Mouse (Mus musculus): ENCODE results near the gene Antxr1. TPM values are rescaled to one million over a fixed set of nuclear protein-coding genes. Genes with fewer than 3 reads are reported as not detected.
"Not testable (repeated sequence)": the region's sequence is repeated elsewhere in the genome, so short reads cannot be mapped to it uniquely, and the experiment has no call there.

Gene Antxr1
- polyA plus RNA-seq, 1 experiment from 2014 or later, result 29.1 TPM

- no peak overlapping the region for H3K4me2 ChIP-seq (ENCODE audit: low read depth, low read length)
- H3K4me1 ChIP-seq (ENCODE audit: control insufficient read depth, insufficient read depth, low read length), result peaks cover 30% of the 10 kb centered on the region
- H3K9ac ChIP-seq (ENCODE audit: low read depth, low read length), result no peak overlapping the region
- no peak for DNase-seq (ENCODE audit: low spot score)
- H3K27me3 ChIP-seq (replicated peaks; ENCODE audit: control insufficient read depth, insufficient read depth, low read length), result no peaks in the 10 kb centered on the region
- no peaks in the 10 kb centered on the region for H3K9me3 ChIP-seq (ENCODE audit: control insufficient read depth, low read length)
- WGBS, result 24% methylated on average over 4 of the region's 4 CpGs
- ATAC-seq (ENCODE audit: low read depth), result peak; percentile 31; the same call in 1 of the 2 replicates
- peak overlapping the region; percentile 56; the same call in 1 of the 2 replicates for H3K27ac ChIP-seq (replicated peaks; ENCODE audit: low read depth, low read length)
- no peak overlapping the region for H3K4me3 ChIP-seq (ENCODE audit: low read depth, low read length)
- no peaks in the 10 kb centered on the region for H3K36me3 ChIP-seq (ENCODE audit: control insufficient read depth, insufficient read depth, low read length)
These were observed 233.7 kb downstream of the Antxr1 start for GRCm38 (mm10) chr6:87101955-87102353.

GRCm38 (mm10) chr6:87101281-87101954, 234.2 kb downstream of the Antxr1 start:
- Histone ChIP-seq H3K27ac (replicated peaks; ENCODE audit: low read depth, low read length) (0 out of 2 replicates have a peak overlapping the region, but pooled peaks have one; percentile 31), H3K4me1 (ENCODE audit: control insufficient read depth, insufficient read depth, low read length) (peaks cover 30% of the 10 kb centered on the region), H3K9ac (ENCODE audit: low read depth, low read length) (peak overlapping the region; percentile 44; the same call in 1 of the 2 replicates), H3K9me3 (ENCODE audit: control insufficient read depth, low read length) (no peaks in the 10 kb centered on the region), H3K36me3 (ENCODE audit: control insufficient read depth, insufficient read depth, low read length) (no peaks in the 10 kb centered on the region), H3K4me3 (ENCODE audit: low read depth, low read length) (peak overlapping the region; percentile 6; the same call in 1 of the 2 replicates), H3K27me3 (replicated peaks; ENCODE audit: control insufficient read depth, insufficient read depth, low read length) (no peaks in the 10 kb centered on the region), H3K4me2 (ENCODE audit: low read depth, low read length) (peak overlapping the region; percentile 53)
- 9% methylated on average over 12 of the region's 12 CpGs for WGBS
- peak; percentile 92 for DNase-seq (ENCODE audit: low spot score)
- ATAC-seq (ENCODE audit: low read depth), result peak; percentile 66

- ATAC-seq (ENCODE audit: low read depth) (no peak), DNase-seq (ENCODE audit: low spot score) (no peak)
- H3K9ac ChIP-seq (ENCODE audit: low read depth, low read length), result peak overlapping the region; percentile 47; the same call in 1 of the 2 replicates
- no peaks in the 10 kb centered on the region for H3K27me3 ChIP-seq (replicated peaks; ENCODE audit: control insufficient read depth, insufficient read depth, low read length)
- no peaks in the 10 kb centered on the region for H3K9me3 ChIP-seq (ENCODE audit: control insufficient read depth, low read length)
- peaks cover 30% of the 10 kb centered on the region for H3K4me1 ChIP-seq (ENCODE audit: control insufficient read depth, insufficient read depth, low read length)
- H3K4me3 ChIP-seq (ENCODE audit: low read depth, low read length), result no peak overlapping the region
- WGBS, result 84% methylated on average over 9 of the region's 9 CpGs
- peak overlapping the region; percentile 75 for H3K27ac ChIP-seq (replicated peaks; ENCODE audit: low read depth, low read length)
- no peaks in the 10 kb centered on the region for H3K36me3 ChIP-seq (ENCODE audit: control insufficient read depth, insufficient read depth, low read length)
- H3K4me2 ChIP-seq (ENCODE audit: low read depth, low read length), result no peak overlapping the region
These were observed 235.2 kb downstream of the Antxr1 start for GRCm38 (mm10) chr6:87100297-87101020.

GRCm38 (mm10) chr6:87099671-87100296, 235.8 kb downstream of the Antxr1 start:
- no peaks in the 10 kb centered on the region for H3K9me3 ChIP-seq (ENCODE audit: control insufficient read depth, low read length)
- H3K27me3 ChIP-seq (replicated peaks; ENCODE audit: control insufficient read depth, insufficient read depth, low read length), result no peaks in the 10 kb centered on the region
- WGBS, result 35% methylated on average over 7 of the region's 7 CpGs
- ATAC-seq (ENCODE audit: low read depth) (peak; percentile 45; the same call in 1 of the 2 replicates), DNase-seq (ENCODE audit: low spot score) (peak; percentile 92)
- H3K27ac ChIP-seq (replicated peaks; ENCODE audit: low read depth, low read length), result peak overlapping the region; percentile 75
- peak overlapping the region; percentile 47 for H3K9ac ChIP-seq (ENCODE audit: low read depth, low read length)
- H3K4me3 ChIP-seq (ENCODE audit: low read depth, low read length), result no peak overlapping the region
- H3K4me1 ChIP-seq (ENCODE audit: control insufficient read depth, insufficient read depth, low read length), result peaks cover 30% of the 10 kb centered on the region
- H3K4me2 ChIP-seq (ENCODE audit: low read depth, low read length), result no peak overlapping the region
- no peaks in the 10 kb centered on the region for H3K36me3 ChIP-seq (ENCODE audit: control insufficient read depth, insufficient read depth, low read length)

- H3K4me1 ChIP-seq (ENCODE audit: control insufficient read depth, insufficient read depth, low read length), result peaks cover 30% of the 10 kb centered on the region
- H3K9me3 ChIP-seq (ENCODE audit: control insufficient read depth, low read length), result no peaks in the 10 kb centered on the region
- ATAC-seq (ENCODE audit: low read depth) (no peak), DNase-seq (ENCODE audit: low spot score) (no peak)
- H3K36me3 ChIP-seq (ENCODE audit: control insufficient read depth, insufficient read depth, low read length), result no peaks in the 10 kb centered on the region
- H3K4me3 ChIP-seq (ENCODE audit: low read depth, low read length), result no peak overlapping the region
- 27% methylated on average over 3 of the region's 3 CpGs for WGBS
- H3K27ac ChIP-seq (replicated peaks; ENCODE audit: low read depth, low read length), result peak overlapping the region; percentile 75
- H3K27me3 ChIP-seq (replicated peaks; ENCODE audit: control insufficient read depth, insufficient read depth, low read length), result no peaks in the 10 kb centered on the region
- H3K9ac ChIP-seq (ENCODE audit: low read depth, low read length), result no peak overlapping the region
- no peak overlapping the region for H3K4me2 ChIP-seq (ENCODE audit: low read depth, low read length)
These were observed 236.4 kb downstream of the Antxr1 start for GRCm38 (mm10) chr6:87099261-87099660.

GRCm38 (mm10) chr6:87093631-87094030, 242.0 kb downstream of the Antxr1 start:
- not testable (repeated sequence) for DNase-seq (ENCODE audit: low spot score); H3K27ac ChIP-seq (replicated peaks; ENCODE audit: low read depth, low read length); H3K4me1 ChIP-seq (ENCODE audit: control insufficient read depth, insufficient read depth, low read length); H3K4me3 ChIP-seq (ENCODE audit: low read depth, low read length); H3K9ac ChIP-seq (ENCODE audit: low read depth, low read length); H3K9me3 ChIP-seq (ENCODE audit: control insufficient read depth, low read length); H3K27me3 ChIP-seq (replicated peaks; ENCODE audit: control insufficient read depth, insufficient read depth, low read length); ATAC-seq (ENCODE audit: low read depth); H3K4me2 ChIP-seq (ENCODE audit: low read depth, low read length)
- H3K36me3 ChIP-seq (ENCODE audit: control insufficient read depth, insufficient read depth, low read length), result peaks cover 40% of the 10 kb centered on the region
- WGBS, result 87% methylated on average over 8 of the region's 8 CpGs

GRCm38 (mm10) chr6:87092476-87092875, 243.1 kb downstream of the Antxr1 start:
- no peak overlapping the region for H3K4me3 ChIP-seq (ENCODE audit: low read depth, low read length)
- H3K27ac ChIP-seq (replicated peaks; ENCODE audit: low read depth, low read length), result no peak overlapping the region
- H3K27me3 ChIP-seq (replicated peaks; ENCODE audit: control insufficient read depth, insufficient read depth, low read length), result no peaks in the 10 kb centered on the region
- H3K4me1 ChIP-seq (ENCODE audit: control insufficient read depth, insufficient read depth, low read length), result no peaks in the 10 kb centered on the region
- no peaks in the 10 kb centered on the region for H3K9me3 ChIP-seq (ENCODE audit: control insufficient read depth, low read length)
- no peak for ATAC-seq (ENCODE audit: low read depth)
- H3K9ac ChIP-seq (ENCODE audit: low read depth, low read length), result no peak overlapping the region
- no peak for DNase-seq (ENCODE audit: low spot score)
- no peak overlapping the region for H3K4me2 ChIP-seq (ENCODE audit: low read depth, low read length)
- H3K36me3 ChIP-seq (ENCODE audit: control insufficient read depth, insufficient read depth, low read length), result peaks cover 49% of the 10 kb centered on the region
- WGBS, result 89% methylated on average over 5 of the region's 5 CpGs

GRCm38 (mm10) chr6:87090877-87091276, 244.7 kb downstream of the Antxr1 start:
- ATAC-seq (ENCODE audit: low read depth) (no peak), DNase-seq (ENCODE audit: low spot score) (no peak)
- WGBS, result 83% methylated on average over 3 of the region's 3 CpGs
- no peaks in the 10 kb centered on the region for H3K9me3 ChIP-seq (ENCODE audit: control insufficient read depth, low read length)
- H3K27ac ChIP-seq (replicated peaks; ENCODE audit: low read depth, low read length), result no peak overlapping the region
- H3K9ac ChIP-seq (ENCODE audit: low read depth, low read length), result no peak overlapping the region
- H3K4me2 ChIP-seq (ENCODE audit: low read depth, low read length), result no peak overlapping the region
- peaks cover 63% of the 10 kb centered on the region for H3K36me3 ChIP-seq (ENCODE audit: control insufficient read depth, insufficient read depth, low read length)
- no peaks in the 10 kb centered on the region for H3K4me1 ChIP-seq (ENCODE audit: control insufficient read depth, insufficient read depth, low read length)
- H3K27me3 ChIP-seq (replicated peaks; ENCODE audit: control insufficient read depth, insufficient read depth, low read length), result no peaks in the 10 kb centered on the region
- no peak overlapping the region for H3K4me3 ChIP-seq (ENCODE audit: low read depth, low read length)
